ENCODE assay signal across 16 mouse cellular contexts in genomic region chr6:32637568-32638183, GRCm38 (mm10). TPM values are rescaled to one million over a fixed set of nuclear protein-coding genes. Genes with fewer than 3 reads are reported as not detected.
A peak's percentile ranks its signal among the peaks of the same experiment; 100 is the strongest.
DNase-seq lines count a peak whose midpoint lies in the region; ATAC-seq and TF ChIP-seq lines count a peak whose summit lies in the region.
"Had no signal": no experiment of that assay in that cellular context is flagged by ENCODE, and none has a peak within 500 bp of the region (broad histone marks: within the 10 kb centered on the region; RNA-seq: fewer than 3 reads in every experiment).

No protein-coding gene starts in this region.

- no peak for TF ChIP-seq CTCF in midbrain, postnatal 0 days (IDR thresholded peaks at IDR 0.05)

- peak; percentile 9 to 45 for DNase-seq in heart, adult 18-20 months
- no peak for DNase-seq in heart, embryonic 10.5 days (ENCODE audit: low spot score)
- peak; percentile 27 for DNase-seq in midbrain, postnatal 0 days (ENCODE audit: low spot score)
- DNase-seq in cerebellum, postnatal 14 days, result peak; percentile 13 to 52
- DNase-seq in neural tube, embryonic 10.5 days (ENCODE audit: extremely low spot score, low spot score), result no peak
- no peak for DNase-seq in retina, postnatal 1 day
- DNase-seq in spleen, adult 12 weeks (ENCODE audit: low spot score), result no peak
- DNase-seq: embryo, embryonic 11 days; kidney, postnatal 14 days had no signal

- H3K27ac ChIP-seq in heart, embryonic 10.5 days, result no peak overlapping the region
- no peak overlapping the region for H3K27ac ChIP-seq in midbrain, postnatal 0 days (ENCODE audit: low read depth, low read length)
- H3K27ac ChIP-seq in midbrain, embryonic 15.5 days, result no peak overlapping the region
- H3K27ac ChIP-seq: macrophage; neural tube, embryonic 15.5 days had no signal

- H3K27me3 ChIP-seq in heart, embryonic 10.5 days (ENCODE audit: insufficient read depth, poor library complexity, severe bottlenecking), result no peaks in the 10 kb centered on the region
- H3K27me3 ChIP-seq in midbrain, postnatal 0 days (ENCODE audit: insufficient read depth, low read length), result no peaks in the 10 kb centered on the region
- H3K27me3 ChIP-seq in midbrain, embryonic 15.5 days (replicated peaks), result no peaks in the 10 kb centered on the region
- H3K27me3 ChIP-seq: neural tube, embryonic 15.5 days had no signal

- no peak overlapping the region for H3K9ac ChIP-seq in midbrain, postnatal 0 days (replicated peaks; ENCODE audit: low read length, poor library complexity, severe bottlenecking)
- no peak overlapping the region for H3K9ac ChIP-seq in midbrain, embryonic 15.5 days
- H3K9ac ChIP-seq: neural tube, embryonic 15.5 days had no signal

- ATAC-seq in midbrain, postnatal 0 days (ENCODE audit: low FRiP score), result no peak; the same call in 1 of the 2 replicates
- ATAC-seq in midbrain, embryonic 15.5 days (replicated peaks), result no peak
- ATAC-seq: inflammation-experienced regulatory T-cells, adult 6 months; midbrain, embryonic 16.5 days; Patski had no signal

- H3K4me2 ChIP-seq in midbrain, postnatal 0 days (ENCODE audit: low read depth, low read length, poor library complexity, severe bottlenecking), result no peak overlapping the region
- H3K4me2 ChIP-seq in midbrain, embryonic 15.5 days, result no peak overlapping the region
- H3K4me2 ChIP-seq: neural tube, embryonic 15.5 days had no signal

- peaks cover 10% of the 10 kb centered on the region for H3K4me1 ChIP-seq in heart, embryonic 10.5 days
- H3K4me1 ChIP-seq in midbrain, postnatal 0 days (ENCODE audit: insufficient read depth, low read length), result no peaks in the 10 kb centered on the region
- H3K4me1 ChIP-seq in midbrain, embryonic 15.5 days, result no peaks in the 10 kb centered on the region
- H3K4me1 ChIP-seq: neural tube, embryonic 15.5 days had no signal

- H3K9me3 ChIP-seq in heart, embryonic 10.5 days, result no peaks in the 10 kb centered on the region
- no peaks in the 10 kb centered on the region for H3K9me3 ChIP-seq in midbrain, postnatal 0 days (ENCODE audit: low read length)
- no peaks in the 10 kb centered on the region for H3K9me3 ChIP-seq in midbrain, embryonic 15.5 days
- H3K9me3 ChIP-seq: neural tube, embryonic 15.5 days had no signal

- H3K36me3 ChIP-seq in heart, embryonic 10.5 days, result no peaks in the 10 kb centered on the region
- H3K36me3 ChIP-seq in midbrain, postnatal 0 days (ENCODE audit: insufficient read depth, low read length), result no peaks in the 10 kb centered on the region
- no peaks in the 10 kb centered on the region for H3K36me3 ChIP-seq in midbrain, embryonic 15.5 days (replicated peaks)
- H3K36me3 ChIP-seq: neural tube, embryonic 15.5 days had no signal

- no peak overlapping the region for H3K4me3 ChIP-seq in heart, embryonic 10.5 days
- no peak overlapping the region for H3K4me3 ChIP-seq in midbrain, postnatal 0 days (ENCODE audit: low read depth, low read length)
- no peak overlapping the region for H3K4me3 ChIP-seq in midbrain, embryonic 15.5 days
- H3K4me3 ChIP-seq: erythroblast, embryonic 14.5 days; neural tube, embryonic 15.5 days had no signal

- WGBS in heart, embryonic 10.5 days, result 61% methylated on average over 6 of the region's 6 CpGs
- 90% methylated on average over 6 of the region's 6 CpGs for WGBS in midbrain, postnatal 0 days
- WGBS in midbrain, embryonic 15.5 days, result 89% methylated on average over 6 of the region's 6 CpGs

RNA-seq across cellular contexts. Expression of gene Plxna4, which starts 49.7 kb away (rescaled TPM):
- 10 to 100 TPM; 11.3 to 13.1 TPM for total RNA-seq in heart, adult 18-20 months (2021)
- 7.2 and 7.8 TPM in 2 replicates for polyA plus RNA-seq in heart, embryonic 10.5 days (2016; fragmentation: Nextera tagmentation; extraction: Ambion mirVana)
- total RNA-seq in midbrain, postnatal 0 days (2014; rRNA removed), result 39.7 and 40.0 TPM in 2 replicates
- polyA plus RNA-seq in midbrain, postnatal 0 days (2015; fragmentation: Nextera tagmentation; extraction: Ambion mirVana), result 7.7 and 9.6 TPM in 2 replicates
- 13.8 and 14.2 TPM in 2 replicates for polyA plus RNA-seq in midbrain, embryonic 15.5 days (2015; fragmentation: Nextera tagmentation; extraction: Ambion mirVana)

Comparison
In these comparisons a context has a peak if more than half of its experiments do, and no peak if none do; other contexts are left out.
1. DNase-seq: peak in heart, adult 18-20 months (2 of 2), midbrain, postnatal 0 days (single experiment) and cerebellum, postnatal 14 days (2 of 2); none in heart, embryonic 10.5 days (single experiment), neural tube, embryonic 10.5 days (single experiment), retina, postnatal 1 day (single experiment) and spleen, adult 12 weeks (single experiment).